Mouse (Mus musculus): ENCODE measurements around the gene Odr4. TPM values are rescaled to one million over a fixed set of nuclear protein-coding genes. Genes with fewer than 3 reads are reported as not detected.

Odr4 gene
- 26.2 and 28.8 TPM in 2 replicates for polyA plus RNA-seq (2016; fragmentation: Nextera tagmentation; extraction: Ambion mirVana)

DNA sequence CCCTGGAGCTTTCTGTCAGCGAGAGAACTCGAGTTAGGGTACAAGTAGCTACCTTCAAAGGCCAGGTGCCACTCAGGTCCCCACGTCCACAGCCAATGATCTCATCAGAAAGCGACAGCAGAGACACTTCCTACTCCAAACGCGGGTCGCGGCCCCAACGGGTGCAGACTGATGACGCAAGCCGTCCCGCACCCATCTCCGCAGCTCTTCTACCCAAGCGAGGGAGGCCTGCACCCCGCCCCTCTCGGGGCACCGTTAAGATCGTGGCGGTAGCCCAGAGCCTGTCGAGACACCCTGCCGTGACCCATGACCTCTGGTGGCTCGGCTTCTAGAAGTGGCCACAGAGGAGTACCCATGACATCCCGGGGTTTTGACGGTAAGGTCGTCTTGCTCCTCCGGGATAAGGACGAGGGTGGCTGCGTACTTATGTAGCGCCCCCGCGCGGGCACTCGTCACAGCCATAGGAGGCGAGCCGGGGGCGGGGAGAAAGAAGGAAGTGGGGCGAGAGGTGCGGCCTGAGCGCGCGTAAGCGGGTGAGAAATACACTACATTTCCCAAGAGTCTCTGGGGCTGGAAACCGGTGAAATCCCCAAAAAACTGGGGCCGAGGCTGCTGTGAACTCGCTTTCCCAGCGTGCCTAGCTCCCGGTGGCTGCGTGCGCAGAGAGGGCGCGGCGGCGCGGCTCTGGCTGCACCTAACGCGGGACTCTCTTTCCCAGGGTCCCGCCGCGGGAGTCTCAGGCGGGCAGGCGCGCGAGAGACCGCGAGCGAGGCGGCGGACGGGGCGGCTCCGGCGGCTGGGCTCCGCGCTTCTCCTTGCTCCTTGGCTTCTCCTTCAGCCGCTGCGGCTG, at the start of gene Odr4, which contains the start of gene Tpr:
Odr4 (minus strand) TSS at position 443 of the 850 bp plus-strand sequence.
Tpr (plus strand) TSS at position 201 of the 850 bp plus-strand sequence.
- WGBS: under 1% methylated on average over 76 of the region's 76 CpGs

DNA sequence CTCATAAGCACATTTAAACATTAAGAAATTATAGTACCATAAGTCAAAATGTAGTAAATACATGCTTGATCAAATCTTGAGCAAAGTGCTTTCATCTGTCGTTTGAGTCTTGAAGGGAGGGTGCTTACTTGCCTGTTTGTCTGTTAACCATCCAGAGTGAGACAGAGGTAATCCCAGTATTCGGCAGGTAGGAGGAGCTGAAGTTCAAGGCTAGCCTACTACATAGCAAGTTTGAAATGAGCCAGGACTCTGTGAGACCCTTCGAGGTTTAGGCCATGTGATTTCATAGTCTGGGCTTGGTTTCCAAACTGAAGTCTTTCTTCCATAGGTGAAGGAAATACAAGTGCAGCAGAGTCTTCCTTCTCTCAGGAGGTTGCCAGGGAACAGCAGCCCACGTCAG, 48.9 kb upstream of the Odr4 start:
- Histone ChIP-seq H3K27ac (no peak overlapping the region), H3K4me3 (no peak overlapping the region), H3K9me3 (no peaks in the 10 kb centered on the region), H3K27me3 (ENCODE audit: insufficient read depth, poor library complexity, severe bottlenecking) (no peaks in the 10 kb centered on the region), H3K4me1 (replicated peaks) (no peaks in the 10 kb centered on the region), H3K36me3 (peaks cover 100% of the 10 kb centered on the region)
- 83% methylated on average over 4 of the region's 4 CpGs for WGBS
- DNase-seq (ENCODE audit: low spot score): no peak

More for the DNA sequence above, at the start of gene Odr4, which contains the start of gene Tpr:
- peak; percentile 98 for DNase-seq (ENCODE audit: low spot score)
- H3K4me3 ChIP-seq: peak within 1 kb of the TSS; percentile 78
- H3K4me1 ChIP-seq (replicated peaks): peaks cover 12% of the 10 kb centered on the region
- peak within 1 kb of the TSS; percentile 92 for H3K27ac ChIP-seq
- H3K36me3 ChIP-seq: peaks cover 48% of the 10 kb centered on the region
- H3K9me3 ChIP-seq: no peaks in the 10 kb centered on the region
- no peaks in the 10 kb centered on the region for H3K27me3 ChIP-seq (ENCODE audit: insufficient read depth, poor library complexity, severe bottlenecking)

DNA sequence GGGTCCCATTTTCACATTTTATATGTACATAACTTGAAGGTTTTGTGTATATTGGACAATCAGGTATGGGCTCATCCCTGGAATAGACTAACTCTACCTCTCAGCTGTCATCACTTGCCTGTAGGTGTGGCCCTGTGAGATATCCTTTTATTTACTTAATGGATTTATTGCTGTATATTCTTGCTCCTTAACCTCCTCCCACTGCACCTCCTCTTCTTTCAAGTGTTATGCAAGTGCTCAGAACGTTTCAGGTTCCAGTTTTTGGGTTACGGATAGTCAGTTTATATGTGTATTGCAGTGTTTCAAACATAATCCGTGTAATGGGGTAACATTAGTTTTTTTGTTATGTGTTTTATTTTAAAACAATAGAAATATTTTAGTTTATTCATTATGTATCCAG, 45.8 kb upstream of the Odr4 start:
- Histone ChIP-seq H3K4me3 (no peak overlapping the region), H3K27ac (no peak overlapping the region), H3K27me3 (ENCODE audit: insufficient read depth, poor library complexity, severe bottlenecking) (no peaks in the 10 kb centered on the region), H3K9me3 (no peaks in the 10 kb centered on the region), H3K36me3 (peaks cover 100% of the 10 kb centered on the region), H3K4me1 (replicated peaks) (no peaks in the 10 kb centered on the region)
- no peak for DNase-seq (ENCODE audit: low spot score)
- 93% methylated on average over 3 of the region's 3 CpGs for WGBS

DNA sequence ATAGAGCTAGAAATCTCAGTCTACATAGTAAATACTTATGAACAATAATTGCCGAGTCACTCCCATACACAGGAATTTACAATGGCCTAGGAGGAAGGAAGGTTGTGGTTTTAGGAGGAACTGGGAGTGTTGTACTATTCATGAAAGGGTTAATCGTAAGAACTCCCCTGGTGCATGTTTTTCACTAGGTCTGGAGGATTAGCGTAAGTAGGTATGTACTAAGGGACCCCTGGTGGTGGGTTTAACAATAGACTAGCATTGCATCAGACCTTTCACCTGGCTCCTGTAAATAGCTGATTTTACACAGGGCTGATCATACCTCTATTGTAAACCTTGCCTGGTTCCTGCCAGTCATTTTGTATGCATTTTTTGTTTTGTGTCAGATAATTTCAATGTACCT, 33.3 kb upstream of the Odr4 start:
- Histone ChIP-seq H3K9me3 (no peaks in the 10 kb centered on the region), H3K36me3 (peaks cover 100% of the 10 kb centered on the region), H3K4me3 (no peak overlapping the region), H3K27me3 (ENCODE audit: insufficient read depth, poor library complexity, severe bottlenecking) (no peaks in the 10 kb centered on the region), H3K4me1 (replicated peaks) (no peaks in the 10 kb centered on the region), H3K27ac (no peak overlapping the region)
- DNase-seq (ENCODE audit: low spot score): no peak
- 79% methylated on average over 3 of the region's 3 CpGs for WGBS

DNA sequence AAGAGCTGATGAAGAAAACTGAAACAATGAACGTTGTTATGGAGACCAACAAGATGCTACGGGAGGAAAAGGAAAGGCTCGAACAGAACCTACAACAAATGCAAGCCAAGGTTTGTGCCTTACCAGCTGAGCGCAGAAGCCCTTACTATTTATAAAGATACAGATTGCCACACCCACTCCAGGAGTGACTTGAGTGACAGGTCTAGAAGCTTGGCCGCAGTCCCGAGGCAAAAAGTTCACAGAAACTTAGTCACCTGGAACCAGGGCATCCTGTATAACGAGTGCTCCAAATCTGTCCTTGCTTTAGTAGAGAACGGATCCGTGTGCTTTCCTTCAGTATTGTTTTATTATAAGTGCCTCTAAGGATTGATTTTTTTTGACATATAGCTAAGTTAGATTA, 32.8 kb upstream of the Odr4 start:
- H3K4me1 ChIP-seq (replicated peaks): no peaks in the 10 kb centered on the region
- peaks cover 100% of the 10 kb centered on the region for H3K36me3 ChIP-seq
- no peak for DNase-seq (ENCODE audit: low spot score)
- no peaks in the 10 kb centered on the region for H3K9me3 ChIP-seq
- H3K4me3 ChIP-seq: no peak overlapping the region
- no peaks in the 10 kb centered on the region for H3K27me3 ChIP-seq (ENCODE audit: insufficient read depth, poor library complexity, severe bottlenecking)
- 90% methylated on average over 9 of the region's 9 CpGs for WGBS
- no peak overlapping the region for H3K27ac ChIP-seq

DNA sequence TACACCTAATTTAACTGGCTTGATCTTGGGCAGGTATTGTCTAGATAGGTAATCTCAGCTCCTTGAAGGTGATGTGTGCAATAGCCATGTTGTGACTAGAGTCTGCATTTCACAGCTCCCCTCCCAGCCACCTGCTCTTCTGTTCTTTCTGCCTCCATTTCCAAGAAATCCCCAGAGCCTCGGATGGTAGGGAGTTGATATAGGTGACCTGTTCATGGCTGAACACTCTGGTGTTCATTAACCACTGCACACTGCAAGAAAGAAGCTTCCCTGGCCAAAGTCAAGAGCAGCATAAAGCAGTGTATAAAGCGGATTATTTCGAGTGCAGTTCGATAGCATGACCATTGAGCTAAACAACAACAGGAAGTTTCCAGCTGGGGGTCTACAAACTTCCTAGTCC, 25.5 kb upstream of the Odr4 start:
- H3K27ac ChIP-seq: no peak overlapping the region
- H3K27me3 ChIP-seq (ENCODE audit: insufficient read depth, poor library complexity, severe bottlenecking): no peaks in the 10 kb centered on the region
- no peaks in the 10 kb centered on the region for H3K9me3 ChIP-seq
- 92% methylated on average over 4 of the region's 4 CpGs for WGBS
- H3K4me1 ChIP-seq (replicated peaks): no peaks in the 10 kb centered on the region
- peaks cover 98% of the 10 kb centered on the region for H3K36me3 ChIP-seq
- DNase-seq (ENCODE audit: low spot score): no peak
- no peak overlapping the region for H3K4me3 ChIP-seq

DNA sequence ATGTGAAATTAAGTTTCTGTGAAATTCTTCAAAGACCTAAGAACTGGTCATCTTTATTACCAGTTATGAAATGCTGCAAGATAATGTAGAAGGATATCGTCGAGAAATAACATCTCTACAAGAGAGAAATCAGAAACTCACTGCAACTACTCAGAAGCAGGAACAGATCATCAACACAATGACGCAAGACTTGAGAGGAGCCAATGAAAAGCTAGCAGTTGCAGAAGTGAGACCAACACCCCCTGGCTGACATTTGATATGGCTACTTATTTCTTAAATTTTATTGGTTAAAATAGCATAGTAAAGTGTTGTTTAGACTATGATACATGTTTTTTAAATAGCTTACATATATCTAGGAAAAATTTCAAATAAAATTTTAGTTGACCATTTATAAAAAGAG, 23.1 kb upstream of the Odr4 start:
- Histone ChIP-seq H3K9me3 (no peaks in the 10 kb centered on the region), H3K36me3 (peaks cover 96% of the 10 kb centered on the region), H3K27me3 (ENCODE audit: insufficient read depth, poor library complexity, severe bottlenecking) (no peaks in the 10 kb centered on the region)

DNA sequence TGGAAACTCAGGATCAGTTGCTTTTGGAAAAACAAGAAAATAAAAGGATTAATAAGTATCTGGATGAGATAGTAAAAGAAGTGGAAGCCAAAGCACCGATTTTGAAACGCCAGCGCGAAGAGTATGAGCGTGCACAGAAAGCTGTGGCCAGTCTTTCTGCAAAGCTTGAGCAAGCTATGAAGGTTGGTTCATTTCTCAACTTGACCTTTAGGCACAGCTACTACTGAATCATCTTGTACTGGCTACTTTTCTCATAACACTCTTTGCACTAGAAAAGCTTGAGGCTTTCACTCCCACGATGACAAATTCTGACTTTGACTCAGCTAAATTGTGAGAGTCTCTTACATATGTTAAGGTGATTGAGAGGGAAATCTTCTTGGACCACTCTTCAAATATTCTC, 17.1 kb upstream of the Odr4 start:
- no peak for DNase-seq (ENCODE audit: low spot score)
- Histone ChIP-seq H3K36me3 (peaks cover 98% of the 10 kb centered on the region), H3K9me3 (no peaks in the 10 kb centered on the region), H3K4me1 (replicated peaks) (no peaks in the 10 kb centered on the region), H3K27ac (no peak overlapping the region), H3K4me3 (no peak overlapping the region), H3K27me3 (ENCODE audit: insufficient read depth, poor library complexity, severe bottlenecking) (no peaks in the 10 kb centered on the region)
- WGBS: 96% methylated on average over 6 of the region's 6 CpGs

More for the DNA sequence above, 23.1 kb upstream of the Odr4 start:
- Histone ChIP-seq H3K27ac (no peak overlapping the region), H3K4me3 (no peak overlapping the region), H3K4me1 (replicated peaks) (no peaks in the 10 kb centered on the region)
- no peak for DNase-seq (ENCODE audit: low spot score)
- 95% methylated on average over 3 of the region's 3 CpGs for WGBS

DNA sequence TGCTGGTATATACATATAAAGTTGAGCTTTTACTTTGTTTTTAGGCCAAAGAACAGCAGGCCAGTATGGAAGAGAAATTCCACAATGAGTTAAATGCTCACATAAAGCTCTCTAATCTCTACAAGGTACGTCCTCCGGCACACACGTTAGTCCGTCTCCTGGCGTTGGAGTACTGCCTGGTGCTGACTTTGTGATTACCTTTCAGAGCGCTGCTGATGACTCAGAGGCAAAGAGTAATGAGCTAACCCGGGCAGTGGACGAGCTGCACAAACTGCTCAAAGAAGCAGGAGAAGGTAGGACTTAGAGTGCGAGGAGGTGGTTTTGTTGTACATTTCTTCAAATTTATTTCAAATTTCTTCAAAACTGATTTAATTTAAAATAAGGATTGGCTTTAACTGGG, 14.4 kb upstream of the Odr4 start:
- DNase-seq (ENCODE audit: low spot score): no peak
- Histone ChIP-seq H3K27ac (no peak overlapping the region), H3K4me3 (no peak overlapping the region), H3K27me3 (ENCODE audit: insufficient read depth, poor library complexity, severe bottlenecking) (no peaks in the 10 kb centered on the region), H3K4me1 (replicated peaks) (no peaks in the 10 kb centered on the region), H3K36me3 (peaks cover 97% of the 10 kb centered on the region), H3K9me3 (no peaks in the 10 kb centered on the region)
- 95% methylated on average over 9 of the region's 9 CpGs for WGBS

DNA sequence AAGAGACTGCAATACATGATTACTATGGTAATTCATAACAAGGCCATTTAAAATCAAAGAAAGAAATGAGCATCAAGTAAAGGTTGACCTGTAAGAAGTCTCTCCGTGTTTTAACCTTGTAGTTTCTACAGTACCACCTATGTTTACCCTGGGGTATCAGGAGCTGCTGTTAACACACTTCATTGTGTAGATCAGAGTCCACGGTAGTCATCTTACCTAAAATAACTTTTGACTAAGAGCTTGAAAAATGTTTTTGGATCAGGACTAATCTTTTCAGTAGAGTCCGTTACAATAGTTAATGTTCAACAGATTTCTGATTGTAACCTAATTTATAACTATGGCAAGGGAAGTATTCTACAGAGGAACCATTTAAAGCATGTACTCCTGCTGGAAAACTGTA, 11.7 kb upstream of the Odr4 start:
- Histone ChIP-seq H3K27ac (no peak overlapping the region), H3K4me1 (replicated peaks) (no peaks in the 10 kb centered on the region), H3K36me3 (peaks cover 98% of the 10 kb centered on the region), H3K9me3 (no peaks in the 10 kb centered on the region), H3K27me3 (ENCODE audit: insufficient read depth, poor library complexity, severe bottlenecking) (no peaks in the 10 kb centered on the region), H3K4me3 (no peak overlapping the region)
- WGBS: 95% methylated on average over 3 of the region's 3 CpGs
- no peak for DNase-seq (ENCODE audit: low spot score)

DNA sequence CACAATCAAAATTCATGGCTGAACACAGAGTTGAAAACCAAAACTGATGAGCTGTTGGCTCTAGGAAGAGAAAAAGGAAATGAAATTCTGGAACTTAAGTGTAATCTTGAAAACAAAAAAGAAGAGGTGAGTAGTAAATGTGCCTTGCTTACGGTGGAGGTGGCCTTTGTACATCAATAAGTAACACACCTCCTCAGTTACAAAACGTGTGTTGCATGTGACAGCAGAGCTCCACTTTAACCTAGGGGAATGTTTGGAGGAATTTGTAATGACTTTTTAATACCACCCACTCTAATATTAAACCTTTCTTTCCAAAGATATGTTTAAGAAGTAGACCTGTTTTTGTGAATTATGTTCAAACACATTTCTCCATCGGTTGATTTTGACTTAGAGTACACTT, 11.0 kb upstream of the Odr4 start:
- H3K36me3 ChIP-seq: peaks cover 98% of the 10 kb centered on the region

DNA sequence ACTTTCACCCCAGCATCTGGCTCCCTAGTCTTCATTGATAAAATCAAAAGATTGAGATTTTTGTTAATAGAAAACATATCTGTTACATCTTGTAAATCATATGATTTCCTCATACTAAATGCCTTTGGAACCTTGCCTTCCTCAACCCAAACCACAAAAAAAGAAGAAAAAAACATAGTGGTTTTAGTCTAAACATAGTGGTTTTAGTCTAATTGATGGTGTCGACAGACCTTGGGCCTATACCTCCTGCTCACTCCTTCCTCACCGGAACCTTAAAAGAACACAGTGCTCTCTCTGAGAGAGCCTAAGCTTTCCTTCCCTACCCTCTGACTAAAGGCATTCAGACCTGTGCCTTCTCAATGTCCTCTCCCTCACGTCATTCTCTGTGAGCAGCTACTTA, 3.1 kb upstream of the Odr4 start:
- Histone ChIP-seq H3K27ac (no peak overlapping the region), H3K4me1 (replicated peaks) (peaks cover 12% of the 10 kb centered on the region), H3K9me3 (no peaks in the 10 kb centered on the region), H3K4me3 (no peak overlapping the region), H3K27me3 (ENCODE audit: insufficient read depth, poor library complexity, severe bottlenecking) (no peaks in the 10 kb centered on the region), H3K36me3 (peaks cover 61% of the 10 kb centered on the region)
- no peak for DNase-seq (ENCODE audit: low spot score)
- WGBS: 92% methylated on average over 3 of the region's 3 CpGs

More for the DNA sequence above, 11.0 kb upstream of the Odr4 start:
- H3K9me3 ChIP-seq: no peaks in the 10 kb centered on the region
- DNase-seq (ENCODE audit: low spot score): no peak
- WGBS: 96% methylated on average over 3 of the region's 3 CpGs
- no peaks in the 10 kb centered on the region for H3K4me1 ChIP-seq (replicated peaks)
- H3K4me3 ChIP-seq: no peak overlapping the region
- no peaks in the 10 kb centered on the region for H3K27me3 ChIP-seq (ENCODE audit: insufficient read depth, poor library complexity, severe bottlenecking)
- no peak overlapping the region for H3K27ac ChIP-seq

DNA sequence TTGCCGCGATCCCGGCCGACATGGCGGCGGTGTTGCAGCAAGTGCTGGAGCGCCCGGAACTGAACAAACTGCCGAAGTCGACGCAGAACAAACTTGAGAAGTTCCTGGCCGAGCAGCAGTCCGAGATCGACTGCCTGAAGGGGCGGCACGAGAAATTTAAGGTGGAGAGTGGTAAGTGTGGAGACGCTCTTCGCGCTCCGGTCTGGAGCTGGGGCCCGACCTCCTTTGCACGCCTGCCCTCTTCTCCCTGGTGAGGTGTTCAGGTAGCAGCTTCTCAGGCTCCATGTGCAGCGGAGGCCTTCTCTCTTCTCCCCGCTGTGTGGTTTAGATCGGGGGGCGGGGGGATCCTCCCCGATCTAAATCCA, 590 bp upstream of the Odr4 start:
- WGBS: under 1% methylated on average over 27 of the region's 27 CpGs
- Histone ChIP-seq H3K4me3 (peak overlapping the region; percentile 78), H3K27ac (peak overlapping the region; percentile 92)

More for the DNA sequence above, 590 bp upstream of the Odr4 start:
- H3K36me3 ChIP-seq: peaks cover 48% of the 10 kb centered on the region
- H3K9me3 ChIP-seq: no peaks in the 10 kb centered on the region
- peaks cover 12% of the 10 kb centered on the region for H3K4me1 ChIP-seq (replicated peaks)
- no peak for DNase-seq (ENCODE audit: low spot score)
- H3K27me3 ChIP-seq (ENCODE audit: insufficient read depth, poor library complexity, severe bottlenecking): no peaks in the 10 kb centered on the region

All from hindbrain, embryonic 10.5 days (tissue).